Mouse (Mus musculus): Measurements from ENCODE around the gene Fis1. TPM values are rescaled to one million over a fixed set of nuclear protein-coding genes. Genes with fewer than 3 reads are reported as not detected.
"Not testable (repeated sequence)": the region's sequence is repeated elsewhere in the genome, so short reads cannot be mapped to it uniquely, and the experiment has no call there.

Fis1 gene
- polyA plus RNA-seq, 1 experiment from 2014 or later = 336 TPM

DNA sequence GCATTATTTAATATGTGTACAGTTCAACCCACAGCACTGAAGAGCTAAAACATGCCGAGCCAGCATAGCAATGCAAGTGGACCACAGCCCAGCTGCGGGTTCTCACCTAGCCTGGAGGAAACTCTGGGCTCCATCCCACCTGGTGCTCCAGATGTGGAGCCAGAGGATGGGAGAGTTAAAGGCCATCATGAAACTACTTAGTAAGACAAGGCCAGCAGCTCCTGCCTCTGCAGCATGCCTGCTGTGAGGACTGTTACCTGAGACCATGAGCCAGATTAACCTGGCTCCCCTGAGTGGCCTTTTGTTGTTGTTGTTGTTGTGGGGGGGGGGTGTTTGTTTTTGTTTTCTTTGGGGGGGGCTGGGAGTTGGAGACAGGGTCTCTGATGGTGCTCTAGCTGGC is 9.7 kb upstream of the Fis1 start:
- 92% methylated on average over 2 of the region's 2 CpGs for WGBS
- Histone ChIP-seq H3K4me2 (replicated peaks) (no peak overlapping the region), H3K9me3 (no peaks in the 10 kb centered on the region), H3K4me3 (no peak overlapping the region), H3K36me3 (no peaks in the 10 kb centered on the region), H3K27ac (replicated peaks) (no peak overlapping the region), H3K9ac (replicated peaks) (no peak overlapping the region), H3K4me1 (no peaks in the 10 kb centered on the region), H3K27me3 (no peaks in the 10 kb centered on the region)
- ATAC-seq (replicated peaks) = no peak

DNA sequence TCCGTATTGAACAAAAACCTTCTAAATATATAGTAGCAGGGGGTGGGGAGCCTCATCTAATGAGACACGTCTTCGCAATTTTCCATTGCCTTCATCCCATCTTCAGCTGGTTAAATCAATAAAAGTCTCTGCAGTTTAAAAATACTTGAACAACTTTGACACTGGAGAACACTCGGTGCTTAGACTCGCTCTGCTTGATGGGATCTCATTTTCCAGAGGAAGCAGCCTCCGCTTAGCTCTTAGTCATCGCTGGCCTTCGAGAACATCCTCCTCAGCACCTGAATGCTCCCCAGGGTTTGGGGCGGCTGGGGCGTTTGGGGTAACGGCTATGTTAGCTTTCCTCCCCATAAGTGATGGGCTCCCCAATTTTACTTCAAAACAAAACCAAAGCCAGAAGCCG is 8.0 kb upstream of the Fis1 start:
- no peak overlapping the region for H3K27ac ChIP-seq (replicated peaks)

GRCm38 (mm10) chr5:136947874-136948273 is 5.2 kb upstream of the Fis1 start:
- no peaks in the 10 kb centered on the region for H3K4me1 ChIP-seq
- H3K27ac ChIP-seq (replicated peaks) = no peak overlapping the region
- no peak overlapping the region for H3K4me3 ChIP-seq
- no peak for ATAC-seq (replicated peaks)
- no peaks in the 10 kb centered on the region for H3K36me3 ChIP-seq
- H3K9me3 ChIP-seq = no peaks in the 10 kb centered on the region
- no peak overlapping the region for H3K4me2 ChIP-seq (replicated peaks)
- no peak overlapping the region for H3K9ac ChIP-seq (replicated peaks)
- H3K27me3 ChIP-seq = no peaks in the 10 kb centered on the region

More for the DNA sequence above, 8.0 kb upstream of the Fis1 start:
- H3K36me3 ChIP-seq = no peaks in the 10 kb centered on the region
- 88% methylated on average over 12 of the region's 12 CpGs for WGBS
- H3K9me3 ChIP-seq = no peaks in the 10 kb centered on the region
- H3K4me2 ChIP-seq (replicated peaks) = no peak overlapping the region
- H3K4me3 ChIP-seq = no peak overlapping the region
- H3K9ac ChIP-seq (replicated peaks) = no peak overlapping the region
- no peaks in the 10 kb centered on the region for H3K4me1 ChIP-seq
- ATAC-seq (replicated peaks) = no peak
- H3K27me3 ChIP-seq = no peaks in the 10 kb centered on the region

- H3K36me3 ChIP-seq; ATAC-seq (replicated peaks); H3K9ac ChIP-seq (replicated peaks); H3K9me3 ChIP-seq; H3K27ac ChIP-seq (replicated peaks); H3K4me3 ChIP-seq; H3K4me2 ChIP-seq (replicated peaks); H3K27me3 ChIP-seq: not testable (repeated sequence)
- WGBS = 83% methylated on average over 14 of the region's 14 CpGs
- peaks cover 12% of the 10 kb centered on the region for H3K4me1 ChIP-seq
Measured at GRCm38 (mm10) chr5:136949551-136950336, 3.3 kb upstream of the Fis1 start.

DNA sequence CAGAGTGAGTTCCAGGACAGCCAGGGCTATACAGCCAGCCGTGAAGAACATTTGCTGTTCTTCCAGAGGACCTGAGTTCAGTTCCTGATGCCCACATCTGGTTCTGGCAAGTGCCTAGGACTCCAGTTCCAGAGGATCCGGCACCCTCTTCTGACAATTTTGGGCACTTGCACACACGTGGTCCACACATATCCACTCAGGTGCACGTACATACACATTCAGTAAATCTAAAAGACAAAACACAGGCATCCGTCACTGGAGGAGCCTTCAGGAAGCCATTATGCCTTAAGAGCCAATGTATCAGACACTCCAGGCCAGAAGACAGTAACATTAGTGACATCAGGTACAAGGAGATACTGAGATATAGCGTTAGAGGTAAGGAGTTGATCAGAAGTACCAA is 2.6 kb upstream of the Fis1 start:
- H3K4me1 ChIP-seq = peaks cover 19% of the 10 kb centered on the region
- H3K9ac ChIP-seq (replicated peaks) = no peak overlapping the region
- no peak overlapping the region for H3K27ac ChIP-seq (replicated peaks)
- H3K27me3 ChIP-seq = no peaks in the 10 kb centered on the region
- H3K36me3 ChIP-seq = no peaks in the 10 kb centered on the region
- no peak overlapping the region for H3K4me3 ChIP-seq
- no peak overlapping the region for H3K4me2 ChIP-seq (replicated peaks)
- no peaks in the 10 kb centered on the region for H3K9me3 ChIP-seq
- WGBS = 90% methylated on average over 6 of the region's 6 CpGs
- ATAC-seq (replicated peaks) = no peak

DNA sequence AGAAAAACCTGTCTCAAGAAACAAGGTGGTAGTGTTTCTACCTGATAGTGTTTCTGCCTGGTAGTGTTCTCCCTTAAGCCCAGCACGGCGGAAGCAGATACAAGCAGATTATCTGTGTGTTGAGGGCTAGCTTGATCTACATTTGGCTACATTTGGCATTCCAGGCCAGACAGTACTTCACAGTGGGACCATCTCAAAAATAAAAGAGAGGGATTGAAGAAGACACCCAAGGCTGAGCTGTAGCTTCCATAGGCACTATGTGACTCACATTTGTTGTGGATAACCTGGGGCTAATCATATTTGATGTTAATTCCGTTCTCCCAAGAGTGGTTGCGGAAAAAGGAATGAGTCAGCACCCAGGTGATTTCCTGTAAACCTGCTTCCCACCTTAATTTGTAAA is 922 bp upstream of the Fis1 start:
- no peak for ATAC-seq (replicated peaks)
- Histone ChIP-seq H3K36me3 (0 out of 2 replicates have a peak, but pooled peaks cover 2% of the 10 kb centered on the region), H3K4me3 (no peak overlapping the region), H3K4me2 (replicated peaks) (no peak overlapping the region), H3K27ac (replicated peaks) (no peak overlapping the region), H3K27me3 (no peaks in the 10 kb centered on the region), H3K4me1 (peaks cover 27% of the 10 kb centered on the region), H3K9me3 (no peaks in the 10 kb centered on the region), H3K9ac (replicated peaks) (no peak overlapping the region)
- WGBS = 86% methylated on average over 4 of the region's 4 CpGs

GRCm38 (mm10) chr5:136953440-136953951 is 421 bp downstream of the Fis1 start:
- peak overlapping the region; percentile 77 for H3K4me2 ChIP-seq (replicated peaks)
- no peaks in the 10 kb centered on the region for H3K9me3 ChIP-seq
- H3K27ac ChIP-seq (replicated peaks) = peak overlapping the region; percentile 84
- peak overlapping the region; percentile 62 for H3K4me3 ChIP-seq
- H3K36me3 ChIP-seq = peaks cover 5% of the 10 kb centered on the region; the same call in 1 of the 2 replicates
- peak overlapping the region; percentile 69 for H3K9ac ChIP-seq (replicated peaks)
- ATAC-seq (replicated peaks) = 0 out of 2 replicates have a peak, but pooled peaks have one; percentile 1
- peaks cover 27% of the 10 kb centered on the region for H3K4me1 ChIP-seq
- no peaks in the 10 kb centered on the region for H3K27me3 ChIP-seq
- 1% methylated on average over 12 of the region's 12 CpGs for WGBS

DNA sequence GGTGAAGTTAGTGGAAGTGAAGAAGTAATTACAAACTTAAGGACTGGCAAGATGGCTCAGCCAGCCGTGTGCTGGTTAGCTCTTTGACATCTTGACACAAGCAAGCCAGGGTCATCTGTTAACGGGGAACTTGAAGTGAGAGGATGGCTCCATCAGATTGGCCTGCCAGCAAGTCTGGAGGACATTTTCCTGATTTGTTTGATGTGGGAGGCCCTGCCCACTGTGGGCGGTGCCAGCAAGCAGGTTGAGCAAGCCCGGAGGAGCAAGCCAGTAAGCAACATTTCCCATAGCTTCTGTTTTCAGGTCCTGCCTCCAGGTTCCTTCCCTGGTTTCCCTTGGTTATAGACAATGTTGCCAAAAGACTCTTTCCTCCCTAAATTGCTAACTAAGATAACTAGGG is 2.5 kb downstream of the Fis1 start:
- WGBS = 92% methylated on average over 4 of the region's 4 CpGs
- Histone ChIP-seq H3K9ac (replicated peaks) (no peak overlapping the region), H3K9me3 (no peaks in the 10 kb centered on the region), H3K27me3 (no peaks in the 10 kb centered on the region), H3K4me1 (peaks cover 27% of the 10 kb centered on the region), H3K27ac (replicated peaks) (no peak overlapping the region), H3K36me3 (peaks cover 5% of the 10 kb centered on the region; the same call in 1 of the 2 replicates), H3K4me3 (no peak overlapping the region), H3K4me2 (replicated peaks) (no peak overlapping the region)
- ATAC-seq (replicated peaks) = no peak

DNA sequence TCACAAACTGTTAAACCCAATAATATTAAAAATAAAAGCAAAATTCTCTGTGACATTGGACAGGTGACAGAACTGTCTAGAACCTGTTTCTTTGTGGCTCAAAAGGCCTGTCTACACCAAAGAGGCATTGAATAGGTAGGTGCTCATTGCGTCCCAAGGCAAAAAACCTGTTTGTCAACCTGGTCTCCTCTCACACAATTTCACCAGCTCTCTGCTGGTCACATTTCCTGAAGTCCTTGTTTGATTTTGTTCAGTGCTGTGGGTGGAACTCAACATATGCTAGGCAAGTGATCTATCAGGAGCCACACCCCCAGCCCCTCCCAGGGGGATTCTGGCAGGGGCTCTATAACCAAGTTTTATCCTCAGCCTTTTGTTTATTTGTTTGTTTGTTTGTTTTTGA is 4.2 kb downstream of the Fis1 start:
- WGBS = 100% methylated on average over 1 of the region's 1 CpGs
- Histone ChIP-seq H3K27me3 (no peaks in the 10 kb centered on the region), H3K9ac (replicated peaks) (no peak overlapping the region), H3K4me1 (peaks cover 34% of the 10 kb centered on the region), H3K36me3 (peaks cover 5% of the 10 kb centered on the region; the same call in 1 of the 2 replicates), H3K27ac (replicated peaks) (no peak overlapping the region), H3K4me2 (replicated peaks) (no peak overlapping the region), H3K4me3 (no peak overlapping the region), H3K9me3 (no peaks in the 10 kb centered on the region)
- ATAC-seq (replicated peaks) = no peak

DNA sequence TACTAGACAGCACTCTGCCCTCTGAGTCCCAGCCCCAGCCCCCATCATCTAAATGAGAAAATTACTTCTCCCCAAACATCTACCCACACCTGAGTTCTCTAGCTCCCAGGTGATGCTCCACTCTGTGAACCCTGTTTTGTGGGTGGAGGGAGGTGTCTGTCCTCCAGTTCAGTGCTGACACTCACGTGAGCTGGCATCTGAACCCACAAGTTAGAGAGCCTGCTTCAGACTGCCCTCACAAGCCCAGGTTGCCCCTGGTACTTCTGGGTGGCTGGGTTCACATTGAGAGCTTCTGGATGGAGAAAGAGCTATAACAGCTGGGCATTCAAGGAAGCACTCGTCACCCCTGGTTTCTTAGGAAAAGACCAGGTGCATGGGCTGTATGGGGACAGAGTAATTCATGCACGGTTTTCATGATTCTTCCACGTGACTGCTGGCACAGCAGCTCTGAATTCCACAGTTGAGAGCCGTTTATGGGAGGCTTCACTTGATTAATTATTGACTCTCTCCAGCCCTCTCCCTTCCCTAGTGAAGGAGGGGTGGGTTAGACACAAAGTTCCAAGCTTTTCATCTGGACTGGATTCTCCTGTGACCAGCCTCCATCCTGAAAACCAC is 6.0 kb downstream of the Fis1 start:
- Histone ChIP-seq H3K27me3 (no peaks in the 10 kb centered on the region), H3K27ac (replicated peaks) (no peak overlapping the region), H3K9me3 (no peaks in the 10 kb centered on the region), H3K9ac (replicated peaks) (no peak overlapping the region), H3K36me3 (peaks cover 15% of the 10 kb centered on the region), H3K4me1 (peaks cover 39% of the 10 kb centered on the region), H3K4me3 (no peak overlapping the region), H3K4me2 (replicated peaks) (no peak overlapping the region)
- no peak for ATAC-seq (replicated peaks)
- WGBS = 81% methylated on average over 5 of the region's 5 CpGs

DNA sequence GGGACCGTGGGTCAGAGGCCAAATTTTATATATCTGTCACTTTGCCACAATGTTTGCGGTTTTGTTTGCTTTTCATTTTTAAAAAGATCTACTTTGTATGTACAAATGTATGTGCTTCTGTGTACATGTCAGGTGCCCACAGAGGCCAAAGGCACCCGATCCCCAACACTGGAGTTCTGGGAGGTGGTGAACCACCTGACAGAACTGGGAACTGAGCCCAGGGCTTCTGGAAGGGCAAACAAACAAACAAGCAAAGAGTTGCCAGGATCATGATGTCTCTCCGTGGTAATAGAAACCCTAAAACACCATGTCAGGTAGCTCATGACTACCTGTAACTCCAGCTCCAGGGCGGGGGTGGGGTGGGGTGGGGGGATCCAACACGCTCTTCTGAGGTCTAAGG is 7.0 kb downstream of the Fis1 start:
- 89% methylated on average over 6 of the region's 6 CpGs for WGBS
- Histone ChIP-seq H3K4me2 (replicated peaks) (no peak overlapping the region), H3K4me1 (peaks cover 29% of the 10 kb centered on the region), H3K9ac (replicated peaks) (no peak overlapping the region), H3K4me3 (no peak overlapping the region), H3K9me3 (no peaks in the 10 kb centered on the region), H3K36me3 (peaks cover 23% of the 10 kb centered on the region), H3K27me3 (no peaks in the 10 kb centered on the region), H3K27ac (replicated peaks) (no peak overlapping the region)
- ATAC-seq (replicated peaks) = no peak

- 26% methylated on average over 5 of the region's 5 CpGs for WGBS
- peak overlapping the region; percentile 92 for H3K27ac ChIP-seq (replicated peaks)
- no peaks in the 10 kb centered on the region for H3K27me3 ChIP-seq
- H3K4me2 ChIP-seq (replicated peaks) = peak overlapping the region; percentile 91
- H3K4me1 ChIP-seq = peaks cover 19% of the 10 kb centered on the region
- H3K36me3 ChIP-seq = peaks cover 37% of the 10 kb centered on the region
- peak overlapping the region; percentile 84 for H3K4me3 ChIP-seq
- H3K9me3 ChIP-seq = no peaks in the 10 kb centered on the region
- no peak; the same call in 1 of the 2 replicates for ATAC-seq (replicated peaks)
- H3K9ac ChIP-seq (replicated peaks) = peak overlapping the region; percentile 79
Measured at GRCm38 (mm10) chr5:136961334-136961982, 8.4 kb downstream of the Fis1 start.

Data from forebrain, embryonic 15.5 days (tissue).